Mouse (Mus musculus) C2C12 (cell line): ENCODE data around the gene Ccr9. TPM values are rescaled to one million over a fixed set of nuclear protein-coding genes. Genes with fewer than 3 reads are reported as not detected.

ENCODE experiments used
- H3K27me3 ChIP-seq: one replicate; pipeline ENCODE4 v1.6.1; 2011; ENCODE audit not compliant: control insufficient read depth, insufficient read depth, insufficient read length
- H3K36me3 ChIP-seq: one replicate; pipeline ENCODE4 v1.6.1; 2011; ENCODE audit not compliant: control insufficient read depth, insufficient read depth
- H3K4me3 ChIP-seq: one replicate; pipeline ENCODE4 v1.5.1; 2011; ENCODE audit warnings: mild to moderate bottlenecking, control low read depth; ENCODE audit not compliant: poor library complexity, insufficient read depth, severe bottlenecking
- H3K79me2 ChIP-seq: one replicate; pipeline ENCODE4 v1.6.1; 2011; ENCODE audit not compliant: control insufficient read depth, insufficient read depth
- H3K79me3 ChIP-seq: one replicate; pipeline ENCODE4 v1.6.1; 2011; ENCODE audit warnings: low read depth, control low read depth
- H3ac ChIP-seq: one replicate; pipeline ENCODE3; 2011; ENCODE audit warnings: low read depth; ENCODE audit not compliant: control insufficient read depth, insufficient read length
- CEBPB ChIP-seq: IDR thresholded peaks from one replicate; pipeline ENCODE4 v1.6.1; 2011; ENCODE audit warnings: low read depth, mild to moderate bottlenecking, control low read depth, moderate library complexity
- CTCF ChIP-seq: IDR thresholded peaks from one replicate; pipeline ENCODE4 v1.5.1; 2011; ENCODE audit not compliant: control insufficient read depth, insufficient read depth, insufficient read length
- FOSL1 ChIP-seq: IDR thresholded peaks from one replicate; pipeline ENCODE4 v1.8.0; 2011; ENCODE audit warnings: mild to moderate bottlenecking, low read length; ENCODE audit not compliant: poor library complexity, insufficient read depth, severe bottlenecking
- MAX ChIP-seq: IDR thresholded peaks from one replicate; pipeline ENCODE4 v1.6.1; 2011; ENCODE audit warnings: mild to moderate bottlenecking, control low read depth
- MYOD1 ChIP-seq: IDR thresholded peaks from one replicate; pipeline ENCODE4 v1.6.1; 2011; ENCODE audit warnings: low read depth; ENCODE audit not compliant: control insufficient read depth, insufficient read length
- MYOG ChIP-seq: IDR thresholded peaks from one replicate; pipeline ENCODE4 v1.6.1; 2011; ENCODE audit not compliant: control insufficient read depth, insufficient read length; ENCODE audit errors: extremely low read depth
- USF1 ChIP-seq: IDR thresholded peaks from one replicate; pipeline ENCODE4 v1.6.1; 2011; ENCODE audit warnings: low read depth, mild to moderate bottlenecking, control low read depth, moderate library complexity
- polyA plus RNA-seq: library from polyadenylated mRNA; unstranded; fragments of >200 nt; fragmentation: generic; extraction: Trizol; gene quantifications from one replicate; pipeline ENCODE4 v1.2.1, GENCODE M21; 2012; ENCODE audit warnings: missing spikeins

The Ccr9 gene
- polyA plus RNA-seq, 1 experiment, result 0.01 TPM

DNA sequence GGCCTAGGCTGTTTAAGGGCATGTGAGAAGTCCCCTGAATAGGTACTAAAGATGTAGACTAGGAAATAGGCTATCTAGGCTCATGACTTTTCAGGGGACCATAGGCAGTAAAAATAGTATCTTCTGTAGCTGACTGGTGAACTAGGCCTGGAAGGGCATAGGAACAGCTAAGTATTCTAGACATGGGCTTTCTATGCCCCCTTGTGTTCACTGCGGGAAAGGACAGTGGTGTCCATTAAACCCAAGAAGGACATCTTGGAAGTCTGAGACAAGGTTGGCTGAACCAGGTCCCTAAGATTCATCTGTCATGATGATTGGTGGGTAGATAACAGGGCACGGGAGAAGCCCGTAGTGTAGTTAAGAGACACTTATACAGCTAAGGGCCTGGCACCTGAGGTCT lies 117.9 kb downstream of the Ccr9 start:
- H3ac ChIP-seq, result no peak overlapping the region
- no peak for TF ChIP-seq CEBPB
- no peak for TF ChIP-seq MYOG
- TF ChIP-seq FOSL1, result no peak
- no peak for TF ChIP-seq MAX
- no peak for TF ChIP-seq USF1
- peak; percentile 24 for TF ChIP-seq CTCF
- H3K36me3 ChIP-seq, result peaks cover 45% of the 10 kb centered on the region
- H3K27me3 ChIP-seq, result no peaks in the 10 kb centered on the region
- H3K4me3 ChIP-seq, result no peak overlapping the region
- no peaks in the 10 kb centered on the region for H3K79me3 ChIP-seq
- no peaks in the 10 kb centered on the region for H3K79me2 ChIP-seq

- peaks cover 29% of the 10 kb centered on the region for H3K36me3 ChIP-seq
- TF ChIP-seq MYOG (no peak), FOSL1 (no peak)
- H3ac ChIP-seq, result no peak overlapping the region
- no peaks in the 10 kb centered on the region for H3K27me3 ChIP-seq
- H3K79me3 ChIP-seq, result no peaks in the 10 kb centered on the region
- H3K79me2 ChIP-seq, result no peaks in the 10 kb centered on the region
- H3K4me3 ChIP-seq, result no peak overlapping the region
These were observed 123.3 kb downstream of the Ccr9 start for GRCm38 (mm10) chr9:123801527-123801926.

DNA sequence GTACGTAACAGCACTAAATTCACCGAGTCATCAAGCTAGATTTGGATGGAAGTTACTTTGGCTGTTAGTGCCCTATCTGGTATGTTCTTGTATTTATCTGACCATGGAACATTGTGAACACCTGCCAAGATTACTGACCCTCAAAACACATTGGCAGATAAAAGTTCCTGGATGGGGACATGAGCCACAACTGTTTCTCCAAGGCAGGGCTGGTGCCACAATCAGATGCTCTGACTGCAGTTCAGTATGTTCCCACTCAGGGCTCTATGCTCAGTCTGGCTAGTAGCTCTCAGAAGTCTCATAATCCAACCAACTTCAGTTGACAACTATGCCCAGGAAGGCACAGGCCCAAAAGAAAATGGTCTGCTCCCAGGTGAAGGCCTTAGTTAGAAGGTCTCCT lies 124.2 kb downstream of the Ccr9 start:
- H3K4me3 ChIP-seq, result no peak overlapping the region
- TF ChIP-seq FOSL1, result no peak
- TF ChIP-seq USF1, result no peak
- no peak for TF ChIP-seq MAX
- no peak for TF ChIP-seq CTCF
- no peak for TF ChIP-seq CEBPB
- no peak for TF ChIP-seq MYOD1
- TF ChIP-seq MYOG, result no peak
- H3ac ChIP-seq, result no peak overlapping the region
- H3K27me3 ChIP-seq, result no peaks in the 10 kb centered on the region
- peaks cover 29% of the 10 kb centered on the region for H3K36me3 ChIP-seq
- H3K79me3 ChIP-seq, result no peaks in the 10 kb centered on the region
- H3K79me2 ChIP-seq, result no peaks in the 10 kb centered on the region

- TF ChIP-seq MYOD1 (no peak), MYOG (no peak), FOSL1 (no peak), CTCF (peak; percentile 25), USF1 (no peak), CEBPB (no peak), MAX (no peak)
- Histone ChIP-seq H3ac (no peak overlapping the region), H3K79me2 (no peaks in the 10 kb centered on the region), H3K27me3 (no peaks in the 10 kb centered on the region), H3K4me3 (no peak overlapping the region), H3K36me3 (peaks cover 27% of the 10 kb centered on the region), H3K79me3 (no peaks in the 10 kb centered on the region)
These were observed 124.7 kb downstream of the Ccr9 start for GRCm38 (mm10) chr9:123802896-123803295.

DNA sequence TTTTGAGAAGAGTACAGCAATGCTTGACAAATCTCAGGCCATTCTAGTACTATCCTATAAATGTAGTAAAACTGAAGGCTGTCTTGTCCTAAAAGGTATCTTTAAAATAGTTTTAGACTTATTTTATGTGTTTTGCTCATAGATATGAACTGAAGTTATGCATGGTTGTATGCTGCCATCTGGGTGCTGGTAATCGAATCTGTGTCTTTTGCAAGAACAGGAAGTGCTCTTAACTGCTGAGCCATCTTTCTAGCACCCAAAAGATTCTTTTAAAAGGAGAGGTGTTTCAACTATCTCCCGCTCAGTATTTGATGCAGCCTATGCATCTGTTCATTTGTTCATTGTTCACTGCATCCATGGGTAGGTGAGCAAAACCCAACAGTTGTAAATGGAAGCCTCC lies 127.0 kb downstream of the Ccr9 start:
- Histone ChIP-seq H3K79me3 (no peaks in the 10 kb centered on the region), H3K36me3 (peaks cover 8% of the 10 kb centered on the region), H3ac (no peak overlapping the region), H3K27me3 (no peaks in the 10 kb centered on the region), H3K4me3 (no peak overlapping the region), H3K79me2 (no peaks in the 10 kb centered on the region)
- TF ChIP-seq FOSL1 (no peak), USF1 (no peak), MYOG (no peak)

- TF ChIP-seq CTCF, result no peak
- TF ChIP-seq MYOD1, result no peak
- TF ChIP-seq MAX, result no peak
- TF ChIP-seq MYOG, result no peak
- TF ChIP-seq USF1, result no peak
- no peak for TF ChIP-seq CEBPB
- no peak for TF ChIP-seq FOSL1
- Histone ChIP-seq H3K79me3 (no peaks in the 10 kb centered on the region), H3K4me3 (no peak within 1 kb of the TSS), H3K27me3 (no peaks in the 10 kb centered on the region), H3K36me3 (peaks cover 10% of the 10 kb centered on the region), H3K79me2 (no peaks in the 10 kb centered on the region), H3ac (no peak within 1 kb of the TSS)
These were observed 128.0 kb downstream of the Ccr9 start, which contains the start of gene Cxcr6 for GRCm38 (mm10) chr9:123806267-123806666. Gene Cxcr6 (plus strand): TSS chr9:123806475.
